Mouse (Mus musculus) spleen, adult 2 months (tissue): ENCODE data around the gene Zfr.

Source experiments
- CTCF ChIP-seq: fragments of 200-500 bp; IDR thresholded peaks from 2 replicates; pipeline ENCODE4 v1.5.1; 2011; ENCODE audit warnings: mild to moderate bottlenecking, inconsistent platforms; ENCODE audit not compliant: insufficient read depth, insufficient read length, insufficient replicate concordance; ENCODE audit errors: extremely low read depth
- POLR2A ChIP-seq: fragments of 200-500 bp; IDR thresholded peaks from 2 replicates; pipeline ENCODE4 v1.6.1; 2011; ENCODE audit warnings: low read depth, low read length, inconsistent platforms

DNA sequence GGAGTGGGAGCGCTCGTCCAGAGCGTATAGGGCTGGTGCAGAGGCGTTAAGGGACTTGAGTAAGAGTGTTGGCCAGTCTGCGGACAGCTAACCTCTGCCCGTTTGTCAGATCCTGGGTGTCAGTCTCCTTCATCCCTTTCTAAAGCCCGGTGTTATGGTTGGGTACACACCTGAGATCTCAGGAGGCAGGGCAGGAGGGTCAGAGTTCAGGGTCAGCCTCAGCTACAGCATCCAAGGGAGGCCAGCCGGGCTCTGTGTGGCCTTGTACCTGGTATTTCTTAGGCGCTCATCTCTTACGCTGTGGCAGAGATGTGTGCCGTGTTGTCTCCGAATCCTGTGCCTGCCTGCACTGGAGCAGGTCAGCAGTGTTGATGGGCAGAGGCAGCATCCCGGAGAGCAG, 103.5 kb downstream of the Zfr start:
- TF ChIP-seq CTCF: no peak
- no peak for TF ChIP-seq POLR2A
